Mouse (Mus musculus) ES-E14 (cell line): ENCODE measurements at regions not wholly inside any gene's neighbourhood (a gene's known extent, or its start where the extent isn't known, plus 50 kb on each side); places are given as distances from the start of the nearest gene placed in this dataset.

ENCODE experiments used
- CHD2 ChIP-seq: IDR thresholded peaks from 2 replicates; pipeline ENCODE4 v1.6.1; 2014; ENCODE audit warnings: mild to moderate bottlenecking, low read depth, low read length, inconsistent platforms
- HCFC1 ChIP-seq: IDR thresholded peaks from 2 replicates; pipeline ENCODE4 v1.6.1; 2012; ENCODE audit warnings: low read length, inconsistent platforms, borderline replicate concordance; ENCODE audit not compliant: insufficient read depth
- MAFK ChIP-seq: IDR thresholded peaks from 2 replicates; pipeline ENCODE4 v1.6.1; 2014; ENCODE audit warnings: mild to moderate bottlenecking, low read depth, low read length, inconsistent platforms; ENCODE audit not compliant: insufficient read depth
- ZC3H11A ChIP-seq: IDR thresholded peaks from 2 replicates; pipeline ENCODE4 v1.6.1; 2012; ENCODE audit warnings: low read depth, mild to moderate bottlenecking, inconsistent platforms, low read length, borderline replicate concordance
- ZNF384 ChIP-seq: IDR thresholded peaks from 2 replicates; pipeline ENCODE4 v1.6.1; 2012; ENCODE audit warnings: low read depth, low read length, inconsistent platforms

DNA sequence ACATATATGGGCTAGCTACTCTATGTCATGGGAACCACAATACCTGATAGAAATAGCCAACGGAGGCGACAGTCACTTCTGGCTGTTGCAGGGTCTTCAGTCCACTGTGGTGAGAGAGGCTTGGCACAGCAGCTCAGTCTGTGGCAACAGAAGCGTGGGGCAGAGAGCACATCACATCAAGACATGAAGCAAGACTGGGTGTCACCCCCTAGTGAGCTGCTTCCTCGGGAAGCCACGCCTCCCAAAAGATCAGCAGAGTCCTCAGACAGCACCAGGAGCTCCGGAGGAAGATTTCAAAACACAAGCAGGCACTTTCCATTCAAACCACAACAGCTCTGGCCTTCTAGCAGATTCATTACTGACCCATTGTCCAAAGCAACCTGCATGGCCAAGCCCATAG is 131.2 kb upstream of the Csf3r start:
- TF ChIP-seq MAFK (no peak), ZC3H11A (no peak), HCFC1 (no peak), CHD2 (no peak), ZNF384 (no peak)
